Mouse (Mus musculus): ENCODE data around the gene Dtwd1.
"Not testable (repeated sequence)": the region's sequence is repeated elsewhere in the genome, so short reads cannot be mapped to it uniquely, and the experiment has no call there.

Gene Dtwd1

DNA sequence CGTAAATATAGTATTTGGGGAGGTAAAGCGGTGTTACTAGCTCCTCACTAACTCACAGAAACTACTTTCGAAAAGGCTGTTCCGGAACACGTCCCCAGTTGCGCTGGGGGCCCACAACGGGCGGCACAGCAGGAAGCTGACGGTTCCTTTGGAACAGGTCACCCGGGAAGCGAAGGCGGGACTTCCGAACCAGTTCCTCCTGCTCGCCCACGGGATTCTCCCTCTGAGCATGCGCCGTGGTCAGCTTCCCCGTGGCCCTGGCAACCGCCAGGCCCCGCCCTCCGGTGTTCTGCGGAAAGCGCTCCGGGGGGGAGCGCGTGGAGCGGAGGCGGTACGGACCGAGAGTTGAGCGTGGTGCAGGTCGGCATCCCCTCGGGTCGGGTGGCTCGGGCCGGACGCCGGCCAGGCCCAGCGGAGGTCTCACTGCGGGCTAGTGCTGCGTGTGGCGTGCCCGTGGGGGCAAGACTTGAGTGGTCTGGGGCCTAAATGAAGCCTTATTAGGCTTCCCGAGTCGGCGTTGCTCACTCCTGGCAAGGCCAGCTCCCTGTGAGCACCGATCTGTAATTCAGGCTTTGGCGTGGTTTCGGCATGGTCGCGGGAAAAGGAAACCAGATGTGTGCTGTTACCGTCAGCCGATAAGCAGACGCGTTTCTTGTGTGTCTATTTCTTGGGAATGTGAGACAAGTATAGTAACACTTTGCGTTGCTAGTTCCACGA lies at the start of gene Dtwd1, which contains the start of gene Fam227b:
Gene Dtwd1 (plus strand): TSS at position 287 of the 717 bp plus-strand sequence.
Gene Fam227b (minus strand): TSS at position 150 of the 717 bp plus-strand sequence.
- peak; percentile 47; the same call in 1 of the 2 replicates for TF ChIP-seq GATA4 (IDR thresholded peaks at IDR 0.05; ENCODE audit: insufficient replicate concordance, low read length)

DNA sequence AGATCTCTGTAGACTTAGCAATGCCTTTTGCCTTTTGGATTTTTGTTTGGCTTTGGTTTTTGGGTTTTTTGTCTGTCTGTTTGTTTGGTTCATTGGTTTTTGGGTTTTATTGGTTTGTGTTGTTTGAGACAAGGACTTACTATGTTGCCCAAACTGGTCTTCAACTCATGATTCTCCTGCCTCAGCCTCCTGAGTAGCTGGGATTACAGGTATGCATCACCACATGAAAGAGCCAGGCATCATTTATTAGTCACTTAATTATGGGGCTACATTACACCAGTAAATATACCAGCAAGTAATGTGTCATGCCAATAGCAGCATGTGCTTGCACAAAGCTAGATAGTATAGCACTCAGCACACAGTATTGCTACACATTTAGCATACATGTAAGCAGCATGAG lies 4.2 kb upstream of the Dtwd1 start:
- TF ChIP-seq GATA4 (IDR thresholded peaks at IDR 0.05; ENCODE audit: insufficient replicate concordance, low read length) = no peak

DNA sequence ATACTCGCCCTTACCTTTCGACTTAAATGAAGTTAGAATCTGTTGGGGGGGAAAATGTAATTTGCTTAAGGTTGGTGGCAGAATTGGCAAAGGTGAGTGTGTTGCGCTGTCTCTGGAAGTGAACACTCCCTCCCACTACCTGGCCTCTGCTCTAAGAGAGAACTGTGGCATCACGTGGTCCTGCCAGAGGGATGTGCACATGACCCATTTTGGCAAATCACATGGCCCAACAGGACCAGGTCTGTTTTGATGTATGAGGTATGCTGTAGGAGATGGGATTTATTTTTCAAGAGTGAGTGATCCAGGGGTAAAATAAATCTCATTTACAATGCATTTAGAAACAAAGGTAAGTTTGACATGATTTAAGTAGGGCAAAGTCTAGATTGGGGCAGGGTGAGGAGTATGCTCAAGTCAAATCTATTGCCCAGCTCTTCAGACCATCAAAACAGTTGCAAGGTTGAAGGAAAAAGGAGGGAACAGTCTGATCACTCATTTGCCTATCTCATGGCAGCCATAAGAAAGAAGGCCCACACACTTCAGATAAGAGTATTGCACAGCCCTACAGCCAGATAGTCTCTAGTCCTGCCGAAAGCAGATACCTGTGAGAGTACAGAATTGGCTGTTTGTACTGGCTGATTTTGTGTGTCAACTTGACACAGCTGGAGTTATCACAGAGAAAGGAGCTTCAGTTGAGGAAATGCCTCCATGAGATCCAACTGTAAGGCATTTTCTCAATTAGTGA lies 13.5 kb downstream of the Dtwd1 start:
- TF ChIP-seq GATA4 (IDR thresholded peaks at IDR 0.05; ENCODE audit: insufficient replicate concordance, low read length) = no peak

DNA sequence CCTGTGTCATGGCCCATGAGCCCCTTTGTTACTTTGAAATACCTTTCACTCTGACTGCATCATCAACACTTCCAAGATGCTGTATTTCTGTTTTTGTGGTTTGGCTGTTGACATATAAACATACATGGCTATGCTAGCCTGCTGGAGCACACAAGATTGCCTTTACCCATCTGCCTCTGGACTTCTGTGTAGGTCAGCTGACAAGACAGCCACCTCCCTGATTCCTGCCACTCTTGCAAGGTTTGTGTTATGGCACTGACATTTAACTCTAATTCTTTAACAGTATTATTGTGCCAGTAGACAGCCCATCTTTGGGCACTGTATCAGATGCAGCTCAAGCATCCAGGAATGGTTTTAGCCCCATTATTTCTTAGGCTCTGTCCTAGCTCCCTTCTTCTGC lies 14.4 kb downstream of the Dtwd1 start:
- no peak for TF ChIP-seq GATA4 (IDR thresholded peaks at IDR 0.05; ENCODE audit: insufficient replicate concordance, low read length)

DNA sequence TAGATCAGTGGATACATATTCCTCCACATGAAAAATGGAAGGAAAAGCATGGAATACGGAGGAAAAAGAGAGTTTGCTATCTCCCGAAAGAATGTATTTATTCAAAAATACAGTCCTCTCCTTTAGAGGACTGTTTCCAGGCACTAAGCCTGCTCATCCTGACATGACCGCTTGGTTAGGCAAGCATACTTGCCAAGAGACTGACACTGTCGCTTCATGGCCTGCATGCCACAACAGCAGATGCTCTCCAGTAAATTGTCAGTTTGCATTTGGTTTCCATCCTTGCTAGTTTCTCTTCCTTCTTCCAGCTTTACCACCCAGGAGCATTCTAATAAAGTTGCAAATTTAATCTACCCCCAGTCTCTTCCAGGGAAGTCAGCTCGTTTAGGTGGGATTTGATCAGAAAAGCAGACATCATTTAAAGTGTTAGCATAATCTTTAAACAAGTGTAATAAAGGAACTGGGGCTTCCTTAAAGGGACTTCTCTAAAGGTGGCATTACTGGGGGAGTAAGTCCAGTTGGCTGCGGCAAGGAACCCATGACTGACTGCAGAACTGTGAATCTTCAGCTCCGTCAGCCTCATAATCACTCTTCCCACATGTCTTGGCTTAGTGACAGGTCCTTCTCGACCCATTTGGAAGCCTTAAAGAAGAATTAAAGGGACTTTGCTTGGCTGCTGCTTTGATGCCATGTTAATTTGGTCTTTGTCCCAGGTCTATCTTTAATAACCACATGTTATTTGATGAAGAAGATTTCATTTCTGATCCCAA lies 15.1 kb downstream of the Dtwd1 start:
- no peak for TF ChIP-seq GATA4 (IDR thresholded peaks at IDR 0.05; ENCODE audit: insufficient replicate concordance, low read length)

DNA sequence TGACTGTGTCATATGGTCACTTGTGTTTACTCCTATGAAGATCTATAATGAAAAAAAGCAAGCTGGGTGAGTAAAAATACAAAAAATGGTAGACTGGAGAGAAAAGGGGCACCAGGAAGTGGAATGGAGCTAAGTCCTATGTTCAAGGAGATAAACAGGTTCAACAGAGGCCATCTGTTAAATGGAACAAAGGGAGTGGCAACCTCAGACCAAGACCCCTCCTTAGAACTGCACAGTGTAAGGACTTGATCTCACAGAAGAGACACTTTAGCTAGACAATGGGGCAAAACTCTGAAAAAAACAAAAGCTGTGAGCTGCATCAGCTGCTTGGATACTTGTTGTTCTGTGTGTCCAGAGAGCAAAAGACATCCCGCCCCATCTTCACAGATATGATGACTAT lies 19.5 kb downstream of the Dtwd1 start:
- no peak for TF ChIP-seq GATA4 (IDR thresholded peaks at IDR 0.05; ENCODE audit: insufficient replicate concordance, low read length)

DNA sequence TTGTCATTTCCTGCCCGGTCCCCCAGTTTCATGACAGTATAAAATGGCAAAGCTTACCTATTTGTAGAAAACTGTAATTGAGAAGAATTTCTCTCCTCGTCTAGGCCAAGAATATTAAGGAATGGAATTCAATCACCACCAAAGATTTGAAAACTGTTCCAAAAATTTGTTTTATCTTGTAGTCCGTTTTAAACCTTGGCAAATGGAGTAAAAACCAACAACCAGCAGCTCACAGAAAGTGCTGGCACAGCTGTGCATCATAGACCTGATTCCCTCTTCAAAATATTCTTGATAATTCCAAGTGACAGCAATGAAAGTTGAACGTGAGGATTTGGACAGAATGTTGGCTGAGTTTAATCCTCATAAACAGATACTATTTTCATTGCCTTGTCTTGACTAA lies 39.4 kb downstream of the Dtwd1 start:
- no peak for TF ChIP-seq GATA4 (IDR thresholded peaks at IDR 0.05; ENCODE audit: insufficient replicate concordance, low read length)

DNA sequence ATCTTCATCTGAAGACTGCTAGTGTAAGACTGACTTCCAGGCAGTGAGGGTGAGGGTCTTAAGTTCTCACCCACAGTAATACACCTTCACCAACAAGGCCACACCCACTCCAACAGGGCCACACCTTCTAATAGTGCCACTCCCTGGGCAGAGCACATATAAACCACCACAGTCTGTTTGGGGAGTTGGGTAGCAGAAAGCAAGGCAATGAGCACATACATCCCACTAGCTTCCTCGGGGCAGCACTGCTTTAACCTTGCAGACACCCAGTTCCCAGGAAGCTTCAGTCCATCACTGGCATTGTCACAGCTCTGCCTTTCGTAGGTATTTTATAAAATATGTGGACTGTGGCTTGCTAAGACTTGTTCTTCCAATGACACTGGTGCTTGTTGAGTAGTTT lies 40.2 kb downstream of the Dtwd1 start:
- TF ChIP-seq GATA4 (IDR thresholded peaks at IDR 0.05; ENCODE audit: insufficient replicate concordance, low read length) = no peak

DNA sequence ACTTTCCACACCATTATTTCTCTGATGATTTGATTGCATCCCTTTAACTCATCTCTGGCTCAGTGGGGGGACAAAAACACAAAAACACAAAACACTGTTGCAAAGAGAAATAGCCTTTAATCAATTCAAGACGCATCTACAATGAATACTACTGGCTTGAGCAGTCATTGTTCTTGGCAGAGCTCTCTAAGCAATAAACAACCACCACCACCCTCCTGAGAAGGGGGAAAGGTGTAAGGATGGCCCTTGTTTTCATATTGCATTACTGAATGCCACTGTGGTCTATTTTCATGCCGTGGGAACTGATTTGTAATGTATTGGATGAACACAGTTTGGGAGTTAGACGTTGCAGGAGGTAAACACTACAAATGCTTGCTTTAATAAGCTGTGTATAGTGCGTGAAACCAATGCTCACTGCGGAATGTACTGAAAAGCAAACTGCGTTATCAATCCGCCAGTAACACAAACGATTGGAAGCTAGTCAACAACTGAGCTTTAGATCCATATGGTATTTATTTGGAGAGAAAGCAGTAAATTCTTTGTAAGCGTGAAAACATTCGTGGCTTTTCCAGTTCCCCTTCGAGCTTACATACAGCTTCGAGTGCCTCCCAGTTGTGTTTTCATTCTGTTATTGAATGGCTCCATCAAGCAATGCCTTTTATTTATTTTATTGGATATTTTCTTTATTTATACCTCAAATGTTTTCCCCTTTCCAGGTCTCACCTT lies 43.9 kb downstream of the Dtwd1 start:
- no peak for TF ChIP-seq GATA4 (IDR thresholded peaks at IDR 0.05; ENCODE audit: insufficient replicate concordance, low read length)

DNA sequence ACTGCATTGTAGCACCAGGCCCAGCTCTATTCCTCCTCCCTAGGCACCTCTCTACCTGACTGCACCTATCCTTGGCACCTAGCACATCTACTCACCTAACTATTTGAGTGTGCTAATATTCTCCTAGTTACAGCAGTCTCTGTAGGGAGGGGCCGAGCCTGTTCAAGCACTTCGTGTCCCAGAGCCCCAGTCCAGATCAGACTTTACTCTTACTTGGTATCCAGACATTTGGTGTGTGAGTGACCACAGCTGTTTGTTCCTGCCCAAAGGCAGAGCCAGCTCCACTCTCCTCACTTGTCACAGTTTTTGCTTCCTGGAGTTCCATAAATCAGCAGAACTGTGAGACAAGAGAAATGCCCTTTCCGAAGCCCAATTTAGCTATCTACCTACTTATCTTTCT lies 47.0 kb downstream of the Dtwd1 start:
- no peak for TF ChIP-seq GATA4 (IDR thresholded peaks at IDR 0.05; ENCODE audit: insufficient replicate concordance, low read length)

DNA sequence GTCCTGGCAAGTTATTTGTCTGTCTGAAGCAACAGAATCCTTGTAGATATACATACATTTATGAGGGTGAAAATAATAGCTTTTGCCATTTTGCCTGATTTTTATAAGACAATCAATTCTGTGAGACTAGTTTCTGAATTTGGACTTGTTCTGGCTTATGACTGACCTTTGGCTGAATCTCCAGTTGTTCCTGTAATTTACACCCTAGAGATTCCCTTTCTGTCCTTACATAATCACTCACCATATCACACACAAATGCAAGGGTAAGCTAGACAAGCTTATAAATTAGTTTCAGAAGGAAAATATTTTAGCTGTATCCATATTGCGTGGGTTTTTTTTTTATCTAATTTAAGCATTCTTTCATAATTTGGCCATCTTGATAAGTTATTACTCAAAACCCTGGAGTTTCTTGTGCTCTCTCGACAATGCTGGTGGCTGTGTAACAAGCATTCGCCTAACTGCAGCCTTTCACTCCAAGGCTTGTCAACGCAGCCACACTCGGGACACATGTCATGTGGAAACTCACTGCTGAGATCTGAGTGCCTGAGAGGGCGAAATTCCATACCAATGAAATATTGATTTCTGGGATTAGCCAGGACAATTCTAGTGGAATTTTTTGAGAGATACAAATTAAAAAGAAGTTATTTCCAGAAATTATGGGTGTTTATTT lies 59.2 kb downstream of the Dtwd1 start:
- TF ChIP-seq GATA4 (IDR thresholded peaks at IDR 0.05; ENCODE audit: insufficient replicate concordance, low read length) = no peak

DNA sequence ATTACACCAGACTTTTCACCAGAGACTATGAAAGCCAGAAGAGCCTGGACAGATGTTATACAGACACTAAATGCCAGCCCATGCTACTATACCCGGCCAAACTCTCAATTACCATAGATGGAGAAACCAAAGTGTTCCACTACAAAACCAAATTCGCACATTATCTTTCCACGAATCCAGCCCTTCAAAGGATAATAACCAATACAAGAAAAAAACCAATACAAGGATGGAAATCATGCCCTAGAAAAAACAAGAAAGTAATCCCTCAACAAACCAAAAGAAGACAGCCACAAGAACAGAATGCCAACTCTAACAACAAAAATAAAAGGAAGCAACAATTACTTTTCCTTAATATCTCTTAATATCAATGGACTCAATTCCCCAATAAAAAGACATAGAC lies 62.9 kb downstream of the Dtwd1 start, which contains the start of gene Gm17555:
Gene Gm17555 (plus strand): TSS at position 301 of the 400 bp plus-strand sequence.
- not testable (repeated sequence) for TF ChIP-seq GATA4 (IDR thresholded peaks at IDR 0.05; ENCODE audit: insufficient replicate concordance, low read length)

All from liver, adult (tissue).